Mouse (Mus musculus): Measurements from ENCODE around the gene Nat8l.
"Not testable (repeated sequence)": the region's sequence is repeated elsewhere in the genome, so short reads cannot be mapped to it uniquely, and the experiment has no call there.

Nat8l gene

DNA sequence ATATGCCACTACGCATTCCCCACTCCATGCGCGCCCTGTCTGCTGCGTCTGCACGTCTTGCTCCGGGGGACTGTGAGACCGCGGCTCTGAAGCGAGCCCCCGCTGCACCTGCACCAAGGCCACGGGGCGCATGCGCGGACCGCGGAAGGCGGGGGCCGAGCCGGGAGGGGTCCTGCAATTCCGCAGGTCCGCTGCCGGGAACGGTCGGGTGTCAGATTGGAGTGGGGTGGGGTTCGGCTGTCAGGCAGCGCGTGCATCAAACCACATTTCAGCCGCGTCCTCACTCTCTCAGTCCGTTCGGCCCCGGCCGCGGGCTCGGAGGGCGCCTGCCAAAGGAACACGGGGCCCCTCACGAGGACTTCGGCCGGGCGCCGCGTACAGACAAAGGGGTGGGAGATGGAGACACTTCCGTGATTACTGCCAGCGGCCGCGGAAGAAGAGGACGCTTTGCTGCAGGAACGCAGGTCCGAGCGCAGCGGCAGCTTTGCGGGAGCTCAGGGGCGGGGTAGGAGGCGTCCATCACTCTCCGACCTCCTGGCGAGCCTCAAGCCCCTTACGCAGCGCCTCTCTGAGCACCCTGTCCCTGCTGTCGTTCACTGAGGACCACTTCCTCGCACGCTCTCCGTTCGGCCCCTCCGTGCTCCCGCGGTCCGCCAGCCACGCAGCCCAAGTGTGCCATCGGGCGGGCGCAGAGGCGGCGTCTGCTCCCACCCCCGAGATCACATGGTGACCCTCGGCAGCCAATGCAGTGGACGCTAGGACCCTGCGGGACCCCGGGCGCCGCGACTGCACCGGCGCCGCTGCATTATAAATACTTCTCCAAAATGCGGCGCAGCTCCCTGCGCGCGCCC, at the start of gene Nat8l:
TSS of gene Nat8l (plus strand) at position 142 of the 851 bp plus-strand sequence.
- peak; percentile 37 to 64 for DNase-seq (ENCODE audit: low spot score in 2 of 2)

DNA sequence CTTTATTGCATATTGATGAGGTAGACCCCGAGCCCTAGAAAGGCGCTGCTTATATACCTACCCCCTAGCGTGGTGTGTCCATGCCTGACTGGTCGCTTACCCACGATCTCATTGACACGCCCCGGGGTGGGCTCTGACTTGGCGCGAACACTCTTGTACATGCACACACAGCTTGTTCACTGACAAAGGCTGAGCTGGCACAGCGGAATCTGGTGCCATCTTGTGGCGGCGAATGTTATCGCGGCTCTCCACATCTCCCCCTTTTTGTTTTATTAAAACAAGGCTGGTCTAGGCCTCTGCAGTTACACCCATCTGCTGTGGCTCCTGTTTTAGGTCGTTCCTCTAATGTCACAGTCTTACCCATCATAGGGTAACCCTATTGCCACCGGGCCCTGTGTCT, 48.7 kb upstream of the Nat8l start:
- DNase-seq (ENCODE audit: low spot score in 2 of 2), result not testable (repeated sequence)

DNA sequence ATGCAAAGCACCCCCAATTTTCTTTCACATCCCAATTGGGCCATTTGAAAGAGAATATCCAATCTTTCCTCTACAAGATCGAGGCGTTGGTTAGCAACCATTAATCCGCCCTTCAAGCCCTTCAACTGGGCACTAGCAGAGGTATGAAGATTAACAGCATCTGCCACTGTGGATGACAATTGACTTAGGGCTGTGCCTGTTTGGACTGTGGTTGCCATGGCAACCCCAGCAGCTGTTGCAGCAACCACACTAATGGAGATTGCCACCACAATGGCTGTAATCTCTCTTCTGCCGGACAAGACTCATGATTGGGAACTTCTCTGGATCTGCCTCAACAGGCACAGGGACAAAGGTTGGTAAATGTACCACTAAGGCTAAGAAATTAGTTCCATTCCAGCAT, 47.5 kb upstream of the Nat8l start:
- DNase-seq (ENCODE audit: low spot score in 2 of 2), result no peak

DNA sequence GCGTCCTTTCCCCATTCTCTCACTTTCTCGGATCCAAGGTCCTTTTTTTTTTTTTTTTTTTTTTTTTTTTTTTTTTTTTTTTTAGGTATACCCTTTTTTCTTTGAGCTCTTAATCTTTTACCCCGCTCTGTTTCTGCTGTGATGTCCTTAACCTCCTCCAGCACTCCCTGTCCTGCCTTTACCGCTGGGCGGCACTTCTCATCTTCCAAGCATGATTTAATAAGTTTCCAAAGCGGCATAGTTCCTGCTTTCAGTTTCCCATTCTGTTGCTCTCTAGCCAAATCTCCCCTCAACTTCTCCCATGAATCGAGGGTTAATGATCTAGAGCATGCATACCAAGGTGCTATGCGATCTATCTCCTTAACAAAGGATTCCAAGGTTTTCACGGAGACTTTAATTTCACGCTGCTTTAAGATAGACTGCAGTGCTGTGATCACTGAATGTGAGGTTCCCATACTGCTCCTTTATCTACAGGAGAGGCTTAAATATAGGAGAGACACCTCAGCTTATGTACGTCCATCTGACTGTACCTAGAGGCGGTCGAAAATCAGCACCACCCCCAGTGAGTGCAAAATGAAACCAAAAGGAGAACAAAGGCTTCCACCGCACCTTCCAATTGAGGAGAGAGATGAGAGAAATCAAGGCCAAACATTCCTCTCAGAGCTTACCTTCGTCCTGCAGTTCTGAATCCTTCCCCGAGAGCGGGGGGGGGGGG, 42.2 kb upstream of the Nat8l start:
- no peak for DNase-seq (ENCODE audit: low spot score in 2 of 2)

DNA sequence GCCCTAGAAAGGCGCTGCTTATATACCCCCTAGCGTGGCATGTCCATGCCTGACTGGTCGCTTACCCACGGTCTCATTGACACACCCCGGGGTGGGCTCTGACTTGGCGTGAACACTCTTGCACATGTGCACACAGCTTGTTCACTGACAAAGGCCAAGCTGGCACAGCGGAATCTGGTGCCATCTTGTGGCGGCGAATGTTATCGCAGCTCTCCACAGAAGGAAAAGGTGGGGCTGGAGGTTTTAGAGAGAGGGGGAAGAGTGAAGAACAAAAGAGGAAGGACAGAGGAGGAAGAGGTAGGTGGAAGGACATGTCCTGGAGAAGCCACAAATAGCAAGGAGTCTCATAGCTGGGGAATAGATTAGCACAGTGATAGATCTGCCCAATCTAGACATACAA, 41.4 kb upstream of the Nat8l start:
- DNase-seq (ENCODE audit: low spot score in 2 of 2), result peak; percentile 54 to 73

DNA sequence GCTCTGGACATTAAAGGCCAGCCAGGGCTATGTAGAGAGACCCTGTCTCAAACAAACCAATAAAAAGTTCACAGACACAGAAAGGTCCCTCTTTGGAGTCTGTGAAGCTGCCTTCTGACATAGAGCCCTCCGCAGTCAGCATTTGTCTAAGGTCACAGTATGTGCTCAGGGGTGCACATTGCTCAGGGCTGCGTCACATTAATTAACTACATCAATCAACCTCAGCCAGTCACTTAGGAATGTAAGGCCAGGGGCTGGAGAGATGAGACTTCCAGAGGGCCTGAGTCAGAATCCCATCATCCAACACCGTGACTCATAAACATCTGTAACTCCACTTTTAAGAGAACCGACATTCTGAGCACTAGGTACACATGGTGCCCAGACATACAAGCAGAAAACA, 39.9 kb upstream of the Nat8l start:
- DNase-seq (ENCODE audit: low spot score in 2 of 2), result no peak

DNA sequence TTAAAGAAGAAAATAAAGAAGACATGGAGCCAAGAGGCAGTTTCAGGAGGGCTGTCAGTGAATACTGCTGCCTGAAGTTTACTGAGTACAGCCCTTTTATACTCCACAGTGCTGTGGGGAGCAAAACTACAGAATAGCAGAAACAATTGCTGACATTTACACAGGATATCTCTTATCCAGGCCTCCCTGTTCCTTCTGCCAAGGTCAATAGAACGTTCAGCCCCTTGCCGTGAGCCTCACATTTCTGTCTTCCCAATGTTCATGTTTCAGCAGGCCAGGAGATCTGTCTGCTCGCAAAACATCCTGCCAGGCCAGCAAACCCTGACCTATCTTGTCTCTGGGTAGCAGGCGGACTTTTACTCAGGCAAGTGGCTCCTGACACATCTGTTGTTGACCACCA, 36.4 kb upstream of the Nat8l start:
- DNase-seq (ENCODE audit: low spot score in 2 of 2), result no peak

DNA sequence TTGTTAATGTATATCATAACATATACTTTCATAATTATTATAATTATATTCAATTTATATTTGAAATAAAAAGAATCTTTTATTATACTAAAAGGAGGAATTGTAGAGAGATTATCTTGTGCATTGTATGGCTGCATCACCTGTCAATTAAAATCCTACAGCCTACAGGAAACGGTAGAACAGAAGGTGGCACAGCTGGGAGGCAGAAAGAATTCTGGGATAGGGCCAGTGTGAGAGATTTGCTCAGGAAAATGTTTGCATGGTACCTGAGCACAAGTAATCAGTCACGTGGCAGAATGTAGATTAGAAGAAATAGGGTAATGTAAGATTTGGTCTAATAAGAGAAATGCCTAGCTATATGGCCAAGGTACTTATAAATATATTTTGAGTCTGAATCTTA, 21.0 kb upstream of the Nat8l start:
- DNase-seq (ENCODE audit: low spot score in 2 of 2), result no peak

DNA sequence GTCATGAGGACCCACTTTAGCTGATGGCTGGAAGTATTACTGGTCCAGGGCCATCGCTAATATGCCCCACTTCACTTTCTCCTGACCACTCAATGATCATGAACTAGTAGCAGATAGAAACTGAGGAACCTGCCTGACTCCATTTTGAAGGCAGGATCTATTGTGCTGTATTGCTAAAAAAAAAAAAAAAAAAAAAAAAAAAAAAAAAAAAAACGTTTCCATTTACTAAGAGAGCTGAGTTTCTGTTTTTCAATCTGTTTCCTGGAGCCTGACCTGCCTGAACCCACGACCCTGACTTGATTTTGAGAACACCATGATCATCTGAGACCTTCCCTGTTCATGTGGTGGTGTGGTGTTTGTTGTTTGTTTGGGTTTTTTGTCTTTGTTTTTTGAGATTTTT, 19.5 kb upstream of the Nat8l start:
- no peak for DNase-seq (ENCODE audit: low spot score in 2 of 2)

DNA sequence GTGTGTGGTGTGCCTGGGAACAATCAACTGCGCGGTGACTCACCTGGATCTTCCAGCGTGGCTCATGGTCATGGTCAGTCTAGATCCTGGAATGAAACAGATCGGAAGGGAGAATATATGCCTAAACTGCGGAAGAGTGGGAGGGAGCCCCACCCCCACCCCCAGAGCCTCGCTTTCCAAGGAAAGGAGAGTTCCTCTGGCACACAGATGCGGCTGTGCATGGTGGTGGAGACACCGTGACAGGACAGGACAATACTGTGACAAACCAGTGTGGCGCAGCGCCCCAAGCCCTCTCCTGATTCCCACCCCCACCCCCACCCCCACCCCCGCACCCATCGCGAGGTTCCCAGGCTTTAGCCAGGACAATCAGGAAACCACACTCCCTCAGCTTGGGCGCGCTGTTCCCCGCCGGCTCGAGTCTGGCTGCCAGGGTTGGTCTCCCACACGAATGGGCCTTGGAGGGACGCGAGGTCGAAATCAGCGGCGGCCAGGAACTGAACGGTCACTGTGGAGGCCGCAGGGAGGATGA, 13.0 kb upstream of the Nat8l start:
- peak in 1 of 2 experiments; percentile 14 for DNase-seq (ENCODE audit: low spot score in 2 of 2)

DNA sequence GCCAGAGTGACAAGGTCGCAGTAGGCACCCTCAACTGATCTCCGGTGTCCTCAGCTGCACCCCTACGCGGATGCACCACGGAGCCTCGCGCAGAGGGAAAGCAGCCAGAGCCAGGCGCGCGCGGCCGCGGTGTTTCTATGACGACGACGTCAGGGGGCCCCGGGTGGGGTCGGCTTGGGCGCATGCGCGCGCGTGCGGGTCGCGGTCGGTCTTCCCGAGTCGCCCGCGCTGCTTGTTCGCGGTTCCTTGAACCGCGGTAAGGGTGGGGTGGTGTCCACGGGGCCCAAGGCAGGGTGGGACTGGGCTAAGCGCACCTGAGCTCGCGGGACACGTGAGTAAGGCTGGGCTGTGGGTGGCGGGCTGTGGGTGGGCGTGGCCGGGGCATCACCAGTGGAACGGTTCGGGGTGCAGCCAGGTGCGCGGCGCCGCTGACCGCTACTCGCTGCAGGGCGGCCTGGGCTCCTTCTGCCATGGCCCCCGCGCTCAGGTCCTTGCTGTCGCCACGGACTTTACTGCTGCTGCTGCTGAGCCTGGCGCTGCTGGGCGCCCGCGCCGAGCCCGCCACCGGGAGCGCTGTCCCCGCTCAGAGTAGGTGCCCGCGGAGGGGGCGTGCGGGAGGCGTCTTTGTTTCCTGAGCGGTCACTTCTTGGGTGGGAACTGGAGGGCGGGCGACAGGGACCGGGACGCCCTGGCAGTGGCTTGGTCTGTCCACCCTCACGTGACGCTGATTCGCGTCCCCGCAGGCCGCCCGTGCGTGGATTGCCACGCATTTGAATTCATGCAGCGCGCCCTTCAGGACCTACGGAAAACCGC, 12.3 kb upstream of the Nat8l start, which contains the start of gene Gm1673:
TSS of gene Gm1673 (plus strand) at position 125 of the 813 bp plus-strand sequence.
- DNase-seq (ENCODE audit: low spot score in 2 of 2), result peak; percentile 81 to 91

DNA sequence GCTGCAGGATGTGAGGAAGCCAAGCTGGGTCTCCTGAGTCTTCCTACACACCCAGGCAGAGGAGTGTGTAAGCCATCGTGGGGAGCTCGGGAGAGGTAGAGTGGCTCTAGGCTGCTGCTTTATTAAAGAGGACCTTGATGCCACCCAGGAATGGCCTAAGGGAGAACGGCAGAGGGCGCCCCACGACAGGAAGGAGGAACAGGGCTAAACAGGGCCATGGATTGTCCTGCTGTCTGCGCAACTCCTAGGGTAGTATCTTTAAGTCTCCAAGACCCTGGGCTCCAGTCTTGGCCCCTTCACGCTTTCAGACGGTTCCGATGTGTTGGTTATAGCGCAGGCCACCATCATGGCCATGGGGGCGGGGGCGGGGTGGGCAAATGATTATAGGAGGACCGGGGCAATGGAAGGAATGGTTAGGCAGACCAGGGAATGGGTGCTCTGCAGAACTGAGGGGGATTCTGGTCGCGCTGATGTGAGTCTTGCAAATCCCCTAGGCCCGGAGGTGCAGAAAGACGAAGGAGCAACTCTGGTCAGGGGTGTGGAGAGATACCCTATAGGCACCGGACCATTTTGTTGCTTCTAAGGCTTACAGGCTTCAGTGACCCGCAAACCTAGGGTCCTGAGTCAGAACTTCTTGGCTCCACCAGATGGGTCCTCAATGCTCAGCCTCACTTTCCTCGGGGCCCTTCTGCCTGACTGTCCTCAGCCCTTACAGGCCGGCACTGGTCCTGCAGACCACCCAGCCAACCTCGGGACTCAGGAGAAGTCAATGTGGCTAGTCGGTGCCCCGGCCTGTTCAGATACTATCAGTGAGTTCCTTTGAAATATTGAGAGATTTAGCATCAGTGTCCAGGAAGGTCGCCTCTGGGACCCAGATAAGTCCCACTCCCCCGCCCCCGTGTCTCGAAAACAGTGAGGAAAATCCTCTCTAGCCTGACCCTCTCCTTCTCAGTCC, 836 bp upstream of the Nat8l start:
- peak in 1 of 2 experiments; percentile 54 for DNase-seq (ENCODE audit: low spot score in 2 of 2)

DNA sequence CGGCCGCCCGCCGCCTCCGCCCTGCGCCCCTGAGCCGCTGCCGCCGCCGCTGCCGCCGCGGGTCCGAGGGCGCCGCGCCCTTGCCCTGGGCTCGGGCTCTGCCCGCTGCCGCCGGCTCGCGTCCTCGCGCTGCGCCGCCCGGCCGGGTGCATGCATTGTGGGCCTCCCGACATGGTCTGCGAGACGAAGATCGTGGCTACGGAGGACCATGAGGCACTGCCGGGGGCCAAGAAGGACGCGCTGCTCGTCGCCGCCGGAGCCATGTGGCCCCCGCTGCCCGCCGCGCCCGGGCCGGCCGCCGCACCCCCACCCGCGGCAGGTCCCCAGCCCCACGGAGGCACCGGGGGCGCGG, 886 bp downstream of the Nat8l start:
- no peak for DNase-seq (ENCODE audit: low spot score in 2 of 2)

DNA sequence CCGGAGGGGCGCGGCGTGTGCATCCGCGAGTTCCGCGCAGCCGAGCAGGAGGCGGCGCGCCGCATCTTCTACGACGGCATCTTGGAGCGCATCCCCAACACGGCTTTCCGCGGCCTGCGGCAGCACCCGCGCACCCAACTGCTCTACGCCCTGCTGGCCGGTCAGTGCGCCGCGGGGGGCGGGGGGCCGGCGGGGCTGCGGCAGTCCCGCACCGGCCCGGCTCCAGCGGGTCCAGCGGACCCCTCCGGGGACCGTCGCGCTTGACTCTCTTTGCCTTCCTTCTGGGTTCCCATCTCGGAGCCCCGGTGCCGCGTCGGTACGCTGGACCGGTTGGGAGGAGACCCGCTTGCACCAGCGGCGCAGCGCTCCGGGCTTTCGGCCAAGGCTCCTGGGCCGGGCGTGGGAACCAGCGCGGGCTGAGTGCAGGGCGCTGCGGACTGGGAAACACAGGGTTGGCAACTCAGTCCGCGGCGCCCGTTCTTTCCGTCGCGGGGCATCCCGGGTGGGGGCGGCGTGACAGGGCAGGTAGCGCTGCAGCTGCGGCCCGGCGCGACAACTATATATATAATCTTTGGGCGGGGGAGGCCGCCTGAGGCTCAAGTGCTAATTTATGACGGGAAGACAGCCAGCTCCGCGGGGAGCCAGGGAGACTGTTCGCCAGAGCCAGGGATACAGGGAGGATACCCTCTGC, 1.4 kb downstream of the Nat8l start:
- DNase-seq (ENCODE audit: low spot score in 2 of 2), result no peak

DNA sequence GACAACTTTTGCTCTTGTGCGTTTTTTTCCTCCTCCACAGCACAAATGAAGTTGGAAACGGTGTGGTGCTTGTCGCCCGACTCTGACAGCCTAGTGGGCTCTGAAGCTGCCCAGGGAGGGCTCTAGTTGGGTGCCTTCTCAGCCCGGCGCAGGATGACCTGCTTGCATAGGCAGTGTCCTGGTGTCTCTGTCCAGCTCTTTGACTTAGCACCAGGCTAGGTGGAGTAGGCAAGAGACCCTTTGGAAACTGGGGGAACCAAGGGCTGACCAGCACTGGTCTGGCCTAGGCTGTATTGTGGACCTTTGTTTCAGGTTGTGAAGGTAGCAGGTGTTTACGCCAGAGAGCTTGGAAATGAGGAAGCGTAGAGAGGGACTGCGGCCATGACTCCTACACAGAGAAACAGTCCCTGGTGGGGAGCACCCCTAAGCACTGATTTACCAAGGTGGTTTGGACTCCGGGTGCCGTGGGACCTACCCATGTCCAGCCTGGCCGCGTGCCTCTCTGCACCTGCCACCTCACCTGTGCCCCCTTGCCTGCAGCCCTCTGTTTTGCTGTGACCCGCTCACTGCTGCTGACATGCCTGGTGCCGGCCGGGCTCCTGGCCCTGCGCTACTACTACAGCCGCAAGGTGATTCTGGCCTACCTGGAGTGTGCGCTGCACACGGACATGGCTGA, 2.2 kb downstream of the Nat8l start:
- no peak for DNase-seq (ENCODE audit: low spot score in 2 of 2)

DNA sequence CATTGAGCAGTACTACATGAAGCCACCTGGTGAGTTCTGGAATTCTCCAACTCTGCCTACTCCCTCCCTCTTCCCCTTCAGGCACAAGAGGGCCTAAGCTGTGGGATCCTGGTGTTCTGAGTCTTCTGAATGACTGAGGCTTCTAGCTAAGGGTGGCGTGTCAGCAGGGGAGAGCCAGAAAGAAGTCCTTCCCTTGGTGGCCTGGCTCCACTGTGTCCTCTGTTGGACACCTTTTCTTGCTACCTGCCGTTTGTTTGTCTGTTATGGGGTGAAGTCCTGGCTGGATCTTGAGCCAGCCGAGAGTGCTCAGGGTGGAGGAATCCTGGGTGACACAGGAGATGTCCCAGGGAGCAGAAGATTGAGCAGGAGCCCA, 2.7 kb downstream of the Nat8l start:
- no peak for DNase-seq (ENCODE audit: low spot score in 2 of 2)

DNA sequence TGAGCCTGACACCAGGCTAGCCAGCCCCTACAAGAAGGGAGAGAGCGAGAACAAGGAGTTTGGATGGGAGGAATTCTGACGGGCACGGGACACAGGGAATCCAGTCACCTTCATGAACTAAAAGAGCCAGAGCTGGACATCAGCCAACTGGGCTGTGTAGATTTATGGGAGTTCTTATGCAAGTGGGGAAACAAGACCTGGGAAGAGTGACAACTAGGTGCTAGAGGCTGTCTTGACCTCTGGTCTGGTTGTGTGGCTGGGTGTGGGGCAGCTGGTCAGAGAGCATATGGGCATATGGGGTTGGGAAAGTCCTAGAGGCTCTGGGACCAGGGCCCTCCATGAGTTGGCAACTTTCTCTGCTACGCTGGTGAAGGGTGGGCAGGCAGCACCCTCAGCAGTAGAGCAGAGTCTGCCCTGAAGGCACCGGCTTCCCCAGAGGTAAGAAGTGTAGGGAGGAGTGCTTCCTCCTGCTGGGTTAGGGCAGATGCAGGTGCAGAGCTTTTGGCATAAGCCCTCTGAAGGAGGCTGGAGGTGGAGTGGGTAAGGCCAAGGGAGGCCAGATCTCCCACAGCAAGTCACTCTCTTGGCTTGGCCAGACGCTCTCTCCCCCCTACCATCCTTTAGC, 3.8 kb downstream of the Nat8l start:
- DNase-seq (ENCODE audit: low spot score in 2 of 2), result no peak

DNA sequence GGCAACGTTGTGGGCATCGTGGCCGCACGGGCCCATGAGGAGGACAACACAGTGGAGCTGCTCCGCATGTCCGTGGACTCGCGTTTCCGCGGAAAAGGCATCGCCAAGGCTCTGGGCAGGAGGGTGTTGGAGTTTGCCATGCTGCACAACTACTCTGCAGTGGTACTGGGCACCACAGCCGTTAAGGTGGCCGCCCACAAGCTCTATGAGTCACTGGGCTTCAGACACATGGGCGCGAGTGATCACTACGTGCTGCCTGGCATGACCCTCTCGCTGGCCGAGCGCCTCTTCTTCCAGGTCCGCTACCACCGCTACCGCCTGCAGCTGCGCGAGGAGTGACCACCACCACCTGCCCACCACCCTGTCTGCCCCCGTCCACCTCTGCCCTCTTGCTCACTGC, 5.0 kb downstream of the Nat8l start:
- DNase-seq (ENCODE audit: low spot score in 2 of 2), result no peak

DNA sequence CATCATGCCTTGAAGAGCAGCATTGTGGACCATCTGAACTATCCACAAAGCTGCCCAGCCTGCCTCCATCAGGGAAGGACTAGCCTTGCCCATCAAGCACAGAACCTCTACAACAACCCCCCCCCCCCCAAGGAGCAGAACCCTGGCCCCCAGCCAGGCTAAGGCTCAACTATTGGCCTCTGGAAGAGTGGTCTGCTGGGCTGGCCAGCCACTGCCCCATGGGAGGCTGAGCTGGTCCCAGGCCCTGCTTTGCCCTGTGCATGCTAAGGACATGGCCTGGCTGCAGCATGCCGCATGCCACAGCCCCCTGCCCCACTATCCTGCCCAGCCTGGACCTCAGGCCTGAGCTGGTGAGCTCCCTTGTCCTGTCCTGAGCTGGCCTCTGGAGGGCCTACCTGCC, 5.6 kb downstream of the Nat8l start:
- DNase-seq (ENCODE audit: low spot score in 2 of 2), result no peak

All from thymus, postnatal 10 days (tissue).